Mouse (Mus musculus) mesoderm, embryonic 11.5 days (tissue): ENCODE results near the gene Micu2.
"Not testable (repeated sequence)": the region's sequence is repeated elsewhere in the genome, so short reads cannot be mapped to it uniquely, and the experiment has no call there.

Experiments
- DNase-seq: peaks from one replicate; pipeline ENCODE4 v3.0.0-alpha.2; 2012; ENCODE audit warnings: low read depth, low spot score

The Micu2 gene

GRCm38 (mm10) chr14:57896088-57896871, 102.8 kb downstream of the Micu2 start:
- DNase-seq, result not testable (repeated sequence)

GRCm38 (mm10) chr14:57894346-57894745, 104.7 kb downstream of the Micu2 start:
- DNase-seq, result no peak

GRCm38 (mm10) chr14:57892961-57893360, 106.1 kb downstream of the Micu2 start:
- DNase-seq, result no peak

- peak; percentile 95 for DNase-seq
Observed at GRCm38 (mm10) chr14:57890011-57890842, 108.8 kb downstream of the Micu2 start, which contains the start of gene Zdhhc20. Gene Zdhhc20 (minus strand): TSS chr14:57890276.

- DNase-seq, result peak; percentile 66
Observed at GRCm38 (mm10) chr14:57889541-57890010, 109.5 kb downstream of the Micu2 start.

GRCm38 (mm10) chr14:57887171-57887570, 111.9 kb downstream of the Micu2 start:
- DNase-seq, result no peak

- no peak for DNase-seq
Observed at GRCm38 (mm10) chr14:57886032-57886431, 113.0 kb downstream of the Micu2 start.

GRCm38 (mm10) chr14:57883341-57883740, 115.7 kb downstream of the Micu2 start:
- no peak for DNase-seq

GRCm38 (mm10) chr14:57882720-57883119, 116.3 kb downstream of the Micu2 start:
- no peak for DNase-seq

GRCm38 (mm10) chr14:57881793-57882192, 117.3 kb downstream of the Micu2 start:
- no peak for DNase-seq

- no peak for DNase-seq
Observed at GRCm38 (mm10) chr14:57881074-57881473, 118.0 kb downstream of the Micu2 start.

GRCm38 (mm10) chr14:57877921-57878320, 121.1 kb downstream of the Micu2 start:
- DNase-seq, result no peak

- DNase-seq, result no peak
Observed at GRCm38 (mm10) chr14:57866676-57867276, 132.3 kb downstream of the Micu2 start.
